Mouse (Mus musculus) bone marrow, adult 2 months (tissue): ENCODE results near the gene Acp7.

Source experiments
- CTCF ChIP-seq: fragments of 200-500 bp; IDR thresholded peaks from 2 replicates; pipeline ENCODE4 v1.5.1; 2011; ENCODE audit warnings: low read length, control low read depth; ENCODE audit not compliant: control insufficient read depth, insufficient read depth
- POLR2A ChIP-seq: fragments of 200-500 bp; IDR thresholded peaks from 2 replicates; pipeline ENCODE4 v1.6.1; 2011; ENCODE audit warnings: low read depth, mild to moderate bottlenecking, control low read depth, low read length, borderline replicate concordance; ENCODE audit not compliant: control insufficient read depth

GRCm38 (mm10) chr7:28568253-28568652, 62.9 kb downstream of the Acp7 start:
- no peak for TF ChIP-seq POLR2A
- TF ChIP-seq CTCF = peak; percentile 69
